Mouse (Mus musculus) heart, embryonic 14.5 days (tissue): ENCODE results near the gene Dgcr2. TPM values are rescaled to one million over a fixed set of nuclear protein-coding genes. Genes with fewer than 3 reads are reported as not detected.

Source experiments
- ATAC-seq: fragments of 200-750 bp; cut with Nextera tagmentation; 2 replicates; pipeline ENCODE4 v1.8.0; 2017; ENCODE audit warnings: low read depth, moderate TSS enrichment; ENCODE audit not compliant: insufficient number of reproducible peaks, insufficient read depth, low FRiP score
- H3K27ac ChIP-seq, 2 experiments: fragments of 200-500 bp in 1 of 2; fragments of 300-500 bp in 1 of 2; sonication (generic) in 1 of 2; replicated peaks in 1 of 2; 2 replicates each; pipeline ENCODE4 v1.5.1; 2012 to 2014; ENCODE audit warnings: low read depth in 2 of 2, low read length in 2 of 2, control low read depth in 1 of 2, mild to moderate bottlenecking in 1 of 2, mixed read lengths in 1 of 2; ENCODE audit not compliant: control insufficient read depth in 1 of 2, insufficient read depth in 1 of 2
- H3K27me3 ChIP-seq: fragments of 300-500 bp; sonication (generic); 2 replicates; pipeline ENCODE4 v1.6.1; 2014; ENCODE audit warnings: mild to moderate bottlenecking, low read length, control low read depth; ENCODE audit not compliant: control insufficient read depth, insufficient read depth
- H3K36me3 ChIP-seq: fragments of 300-500 bp; sonication (generic); 2 replicates; pipeline ENCODE4 v1.6.1; 2014; ENCODE audit warnings: mild to moderate bottlenecking, control low read depth, low read length, mixed read lengths; ENCODE audit not compliant: control insufficient read depth, insufficient read depth
- H3K4me1 ChIP-seq, 2 experiments: fragments of 200-500 bp in 1 of 2; fragments of 300-500 bp in 1 of 2; sonication (generic) in 1 of 2; 2 replicates each; pipeline ENCODE4 v1.6.1; 2012 to 2014; ENCODE audit warnings: low read length in 2 of 2, control low read depth in 1 of 2, mixed read lengths in 1 of 2; ENCODE audit not compliant: control insufficient read depth in 2 of 2, insufficient read depth in 2 of 2
- H3K4me2 ChIP-seq: fragments of 300-500 bp; sonication (generic); 2 replicates; pipeline ENCODE4 v1.6.1; 2014; ENCODE audit warnings: mild to moderate bottlenecking, low read length
- H3K4me3 ChIP-seq, 2 experiments: fragments of 200-500 bp in 1 of 2; fragments of 300-500 bp in 1 of 2; sonication (generic) in 1 of 2; 2 replicates each; pipeline ENCODE4 v1.5.1; 2012 to 2014; ENCODE audit warnings: low read length in 2 of 2, mild to moderate bottlenecking in 2 of 2, control low read depth in 1 of 2, low read depth in 1 of 2, moderate library complexity in 1 of 2; ENCODE audit not compliant: control insufficient read depth in 1 of 2, insufficient read depth in 1 of 2
- H3K9ac ChIP-seq: fragments of 300-500 bp; sonication (generic); 2 replicates; pipeline ENCODE4 v1.6.1; 2014; ENCODE audit warnings: mild to moderate bottlenecking, low read length
- H3K9me3 ChIP-seq: fragments of 300-500 bp; sonication (generic); 2 replicates; pipeline ENCODE4 v1.6.1; 2016; ENCODE audit warnings: low read length, control low read depth; ENCODE audit not compliant: control insufficient read depth
- WGBS: fragments of 180-500 bp; shearing (Covaris S2); extraction: QIAGEN DNeasy Blood & Tissue Kit; methylation state at CpG from one replicate; pipeline ENCODE4 v1.1.7; 2014; 5-methylcytosine and 5-hydroxymethylcytosine counted together
- polyA plus RNA-seq: library from polyadenylated mRNA; unstranded; fragments of >200 nt; fragmentation: Nextera tagmentation; extraction: Ambion mirVana; gene quantifications from 2 replicates; pipeline ENCODE4 v1.2.1, GENCODE M21; 2014

Gene Dgcr2
- polyA plus RNA-seq, 1 experiment from 2014 or later = 49.7 TPM

- H3K27me3 ChIP-seq = no peaks in the 10 kb centered on the region
- H3K9ac ChIP-seq = no peak overlapping the region
- no peak overlapping the region for H3K4me2 ChIP-seq
- H3K4me1 ChIP-seq = no peaks in the 10 kb centered on the region
- H3K4me3 ChIP-seq = no peak overlapping the region
- peaks cover 38% of the 10 kb centered on the region; the same call in 1 of the 2 replicates for H3K36me3 ChIP-seq
- no peak for ATAC-seq
- 83% methylated on average over 2 of the region's 2 CpGs for WGBS
- no peak overlapping the region for H3K27ac ChIP-seq
- no peaks in the 10 kb centered on the region for H3K9me3 ChIP-seq
Observed at GRCm38 (mm10) chr16:17865293-17865692, 33.1 kb downstream of the Dgcr2 start.

- Histone ChIP-seq H3K36me3 (peaks cover 71% of the 10 kb centered on the region), H3K4me2 (no peak overlapping the region)
- no peak for ATAC-seq
Observed at GRCm38 (mm10) chr16:17858592-17858991, 39.8 kb downstream of the Dgcr2 start.

GRCm38 (mm10) chr16:17857157-17857556 lies 41.2 kb downstream of the Dgcr2 start:
- 90% methylated on average over 7 of the region's 7 CpGs for WGBS
- H3K27ac ChIP-seq = no peak overlapping the region
- no peak overlapping the region for H3K4me2 ChIP-seq

More at GRCm38 (mm10) chr16:17858592-17858991, 39.8 kb downstream of the Dgcr2 start:
- H3K4me1 ChIP-seq = no peaks in the 10 kb centered on the region
- no peak overlapping the region for H3K27ac ChIP-seq
- H3K9me3 ChIP-seq = no peaks in the 10 kb centered on the region
- no peak overlapping the region for H3K4me3 ChIP-seq
- H3K9ac ChIP-seq = no peak overlapping the region
- H3K27me3 ChIP-seq = no peaks in the 10 kb centered on the region

GRCm38 (mm10) chr16:17853263-17853662 lies 45.1 kb downstream of the Dgcr2 start:
- H3K27ac ChIP-seq = no peak overlapping the region
- no peaks in the 10 kb centered on the region for H3K4me1 ChIP-seq
- no peak overlapping the region for H3K4me3 ChIP-seq
- 91% methylated on average over 2 of the region's 2 CpGs for WGBS
- no peak overlapping the region for H3K9ac ChIP-seq
- no peaks in the 10 kb centered on the region for H3K9me3 ChIP-seq
- H3K36me3 ChIP-seq = peaks cover 93% of the 10 kb centered on the region
- ATAC-seq = no peak
- no peaks in the 10 kb centered on the region for H3K27me3 ChIP-seq
- no peak overlapping the region for H3K4me2 ChIP-seq

More at GRCm38 (mm10) chr16:17857157-17857556, 41.2 kb downstream of the Dgcr2 start:
- Histone ChIP-seq H3K9me3 (no peaks in the 10 kb centered on the region), H3K27me3 (no peaks in the 10 kb centered on the region), H3K4me1 (no peaks in the 10 kb centered on the region), H3K36me3 (peaks cover 84% of the 10 kb centered on the region), H3K4me3 (no peak overlapping the region), H3K9ac (no peak overlapping the region)
- no peak for ATAC-seq

- Histone ChIP-seq H3K27me3 (no peaks in the 10 kb centered on the region), H3K9me3 (no peaks in the 10 kb centered on the region), H3K27ac (no peak overlapping the region), H3K4me2 (no peak overlapping the region), H3K4me3 (no peak overlapping the region), H3K36me3 (peaks cover 93% of the 10 kb centered on the region), H3K9ac (no peak overlapping the region), H3K4me1 (no peaks in the 10 kb centered on the region)
- ATAC-seq = no peak
- 97% methylated on average over 1 of the region's 1 CpGs for WGBS
Observed at GRCm38 (mm10) chr16:17851860-17852259, 46.5 kb downstream of the Dgcr2 start.

- no peaks in the 10 kb centered on the region for H3K4me1 ChIP-seq
- H3K27me3 ChIP-seq = no peaks in the 10 kb centered on the region
- no peak for ATAC-seq
- no peak overlapping the region for H3K9ac ChIP-seq
- 98% methylated on average over 5 of the region's 5 CpGs for WGBS
- no peaks in the 10 kb centered on the region for H3K9me3 ChIP-seq
- peaks cover 93% of the 10 kb centered on the region for H3K36me3 ChIP-seq
- H3K4me2 ChIP-seq = no peak overlapping the region
- no peak overlapping the region for H3K27ac ChIP-seq
- no peak overlapping the region for H3K4me3 ChIP-seq
Observed at GRCm38 (mm10) chr16:17851331-17851730, 47.0 kb downstream of the Dgcr2 start.

GRCm38 (mm10) chr16:17849486-17849885 lies 48.9 kb downstream of the Dgcr2 start:
- H3K9ac ChIP-seq = no peak overlapping the region
- H3K4me2 ChIP-seq = no peak overlapping the region
- 67% methylated on average over 6 of the region's 6 CpGs for WGBS
- no peak overlapping the region for H3K27ac ChIP-seq
- H3K4me3 ChIP-seq = no peak overlapping the region
- peaks cover 94% of the 10 kb centered on the region for H3K36me3 ChIP-seq
- ATAC-seq = no peak
- no peaks in the 10 kb centered on the region for H3K27me3 ChIP-seq
- no peaks in the 10 kb centered on the region for H3K4me1 ChIP-seq
- no peaks in the 10 kb centered on the region for H3K9me3 ChIP-seq

- no peaks in the 10 kb centered on the region for H3K4me1 ChIP-seq
- no peak for ATAC-seq
- H3K36me3 ChIP-seq = peaks cover 94% of the 10 kb centered on the region
- no peak overlapping the region for H3K4me2 ChIP-seq
- no peak overlapping the region for H3K4me3 ChIP-seq
- no peaks in the 10 kb centered on the region for H3K27me3 ChIP-seq
- no peaks in the 10 kb centered on the region for H3K9me3 ChIP-seq
- 19% methylated on average over 1 of the region's 1 CpGs for WGBS
- H3K9ac ChIP-seq = no peak overlapping the region
- H3K27ac ChIP-seq = no peak overlapping the region
Observed at GRCm38 (mm10) chr16:17848928-17849327, 49.4 kb downstream of the Dgcr2 start.
